Mouse (Mus musculus): ENCODE measurements around the gene Sobp. TPM values are rescaled to one million over a fixed set of nuclear protein-coding genes. Genes with fewer than 3 reads are reported as not detected.

Sobp gene
- polyA plus RNA-seq, 1 experiment = not detected

- TF ChIP-seq GATA1 (IDR thresholded peaks at IDR 0.05; ENCODE audit: low read length) = no peak
Measured at GRCm38 (mm10) chr10:43075535-43076152, 98.7 kb downstream of the Sobp start.

- no peak for TF ChIP-seq GATA1 (IDR thresholded peaks at IDR 0.05; ENCODE audit: low read length)
Measured at GRCm38 (mm10) chr10:43073281-43073680, 101.0 kb downstream of the Sobp start.

- no peak for TF ChIP-seq GATA1 (IDR thresholded peaks at IDR 0.05; ENCODE audit: low read length)
Measured at GRCm38 (mm10) chr10:43070893-43071292, 103.4 kb downstream of the Sobp start.

GRCm38 (mm10) chr10:43065331-43065730, 109.0 kb downstream of the Sobp start:
- no peak for TF ChIP-seq GATA1 (IDR thresholded peaks at IDR 0.05; ENCODE audit: low read length)

GRCm38 (mm10) chr10:43061519-43062105, 112.7 kb downstream of the Sobp start:
- no peak for TF ChIP-seq GATA1 (IDR thresholded peaks at IDR 0.05; ENCODE audit: low read length)

GRCm38 (mm10) chr10:43055405-43055804, 118.9 kb downstream of the Sobp start:
- TF ChIP-seq GATA1 (IDR thresholded peaks at IDR 0.05; ENCODE audit: low read length) = no peak

GRCm38 (mm10) chr10:43054776-43055175, 119.6 kb downstream of the Sobp start:
- no peak for TF ChIP-seq GATA1 (IDR thresholded peaks at IDR 0.05; ENCODE audit: low read length)

- no peak for TF ChIP-seq GATA1 (IDR thresholded peaks at IDR 0.05; ENCODE audit: low read length)
Measured at GRCm38 (mm10) chr10:43053861-43054560, 120.3 kb downstream of the Sobp start.

GRCm38 (mm10) chr10:43052462-43052861, 121.9 kb downstream of the Sobp start:
- TF ChIP-seq GATA1 (IDR thresholded peaks at IDR 0.05; ENCODE audit: low read length) = no peak

GRCm38 (mm10) chr10:43047804-43048348, 126.5 kb downstream of the Sobp start:
- no peak for TF ChIP-seq GATA1 (IDR thresholded peaks at IDR 0.05; ENCODE audit: low read length)

- TF ChIP-seq GATA1 (IDR thresholded peaks at IDR 0.05; ENCODE audit: low read length) = no peak
Measured at GRCm38 (mm10) chr10:43043351-43044209, 130.8 kb downstream of the Sobp start.

- TF ChIP-seq GATA1 (IDR thresholded peaks at IDR 0.05; ENCODE audit: low read length) = no peak
Measured at GRCm38 (mm10) chr10:43042591-43043327, 131.6 kb downstream of the Sobp start.

- no peak for TF ChIP-seq GATA1 (IDR thresholded peaks at IDR 0.05; ENCODE audit: low read length)
Measured at GRCm38 (mm10) chr10:43041794-43042193, 132.5 kb downstream of the Sobp start.

- TF ChIP-seq GATA1 (IDR thresholded peaks at IDR 0.05; ENCODE audit: low read length) = no peak
Measured at GRCm38 (mm10) chr10:43037455-43037793, 136.9 kb downstream of the Sobp start.
